Mouse (Mus musculus): ENCODE measurements around the gene F12.

- TF ChIP-seq POLR2A (IDR thresholded peaks at IDR 0.05; ENCODE audit: low read depth, low read length) (no peak), CTCF (IDR thresholded peaks at IDR 0.05; ENCODE audit: extremely low read depth, insufficient read depth, insufficient read length, insufficient replicate concordance) (no peak)
Observed at GRCm38 (mm10) chr13:55472132-55473022, 45.8 kb upstream of the F12 start.

Measured in spleen, adult 2 months (tissue).